Mouse (Mus musculus): ENCODE data around the gene Psmb4.
A peak's percentile ranks its signal among the peaks of the same experiment; 100 is the strongest.
"Not testable (repeated sequence)": the region's sequence is repeated elsewhere in the genome, so short reads cannot be mapped to it uniquely, and the experiment has no call there.

The Psmb4 gene

DNA sequence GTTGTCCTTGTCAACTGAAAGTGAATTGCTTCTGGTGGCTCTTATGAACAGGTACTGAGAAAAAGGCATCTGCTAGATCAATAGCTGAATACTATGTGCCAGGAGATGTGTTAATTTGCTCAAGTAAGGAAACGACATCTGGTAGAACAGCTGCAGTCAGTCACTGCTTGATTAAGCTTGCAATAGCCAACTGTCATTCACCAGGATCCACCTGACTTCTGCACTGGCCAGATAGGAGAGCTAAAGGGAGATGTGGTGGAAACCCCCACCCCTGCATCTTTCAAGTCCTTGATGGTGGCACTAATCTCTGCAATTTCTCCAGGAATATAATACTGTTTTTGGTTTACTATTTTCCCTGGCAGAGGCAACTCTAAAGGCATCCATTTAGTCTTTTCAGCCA, 19.7 kb upstream of the Psmb4 start:
- no peak for DNase-seq (ENCODE audit: low spot score in 2 of 2)

DNA sequence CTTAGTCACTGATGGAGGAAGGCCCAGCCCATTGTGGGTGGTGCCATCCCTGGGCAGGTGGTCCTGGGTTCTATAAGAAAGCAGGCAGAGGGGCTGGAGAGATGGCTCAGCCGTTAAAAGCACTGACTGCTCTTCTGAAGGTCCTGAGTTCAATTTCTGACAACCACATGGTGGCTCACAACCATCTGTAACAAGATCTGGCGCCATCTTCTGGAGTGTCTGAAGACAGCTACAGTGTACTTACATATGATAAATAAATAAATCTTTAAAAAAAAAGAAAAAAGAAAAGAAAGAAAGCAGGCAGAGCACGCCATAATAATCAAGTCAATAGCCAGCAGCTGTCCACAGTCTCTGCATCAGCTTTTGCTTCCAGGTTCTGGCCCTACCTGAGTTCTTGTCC, 18.0 kb upstream of the Psmb4 start:
- DNase-seq (ENCODE audit: low spot score in 2 of 2), result not testable (repeated sequence)

DNA sequence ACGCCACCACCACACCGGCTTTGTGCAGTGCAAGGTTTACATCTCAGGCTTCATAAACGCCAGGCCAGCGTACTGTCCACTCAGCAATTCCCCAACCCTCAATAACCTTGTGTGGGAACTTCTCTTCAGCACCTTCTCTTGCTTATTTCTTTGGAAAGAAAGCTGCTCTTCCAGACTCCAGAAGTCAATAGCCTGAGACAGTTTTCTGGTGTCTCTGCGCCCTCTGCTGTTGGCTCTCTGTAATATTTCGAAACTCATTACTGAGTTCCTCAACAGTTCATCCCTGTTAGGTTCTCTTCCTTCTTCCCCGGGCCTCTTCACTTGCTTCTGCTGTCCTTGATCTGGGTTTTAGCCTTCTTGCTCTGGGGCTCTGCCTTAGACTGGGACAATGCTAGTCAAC, 16.0 kb upstream of the Psmb4 start:
- peak in 1 of 2 experiments; percentile 57 for DNase-seq (ENCODE audit: low spot score in 2 of 2)

DNA sequence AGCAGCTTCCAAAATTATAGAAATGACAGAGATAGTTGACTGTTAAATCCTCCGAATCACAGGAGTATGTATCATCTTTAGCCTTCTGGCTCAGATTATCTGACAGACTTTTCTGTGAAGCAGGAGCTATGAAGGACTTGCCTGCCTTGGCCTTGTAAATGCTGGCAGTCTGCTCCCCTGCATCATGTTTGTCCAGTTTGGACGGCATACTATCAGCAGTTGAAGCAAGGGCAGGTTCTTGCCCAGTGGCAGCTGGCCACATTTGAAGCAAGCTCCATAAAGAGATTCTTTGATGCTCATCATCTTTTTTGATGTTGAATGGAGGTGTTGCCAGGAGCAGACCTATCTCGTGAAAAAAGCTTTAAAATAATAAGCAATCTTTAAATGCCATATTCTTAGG, 7.3 kb upstream of the Psmb4 start:
- DNase-seq (ENCODE audit: low spot score in 2 of 2), result no peak

DNA sequence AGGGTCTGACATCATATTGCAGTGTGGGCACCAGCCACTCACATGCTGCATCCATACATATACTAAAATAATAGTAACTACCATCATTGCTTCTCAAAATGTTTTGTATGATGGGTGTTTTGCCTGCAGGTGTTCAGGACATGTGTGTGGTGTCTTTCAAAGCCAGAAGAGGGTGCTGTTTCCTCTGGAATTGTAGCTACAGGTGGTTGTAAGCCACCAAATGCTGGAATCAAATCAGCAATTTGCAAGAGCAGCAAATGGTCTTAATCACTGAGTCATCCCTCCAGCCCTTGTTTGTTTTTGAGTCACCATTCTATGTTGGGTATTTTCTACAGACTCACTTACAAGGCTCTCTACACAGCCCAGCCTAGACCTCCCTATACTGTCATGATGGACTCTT, 1.8 kb upstream of the Psmb4 start:
- DNase-seq (ENCODE audit: low spot score in 2 of 2), result no peak

DNA sequence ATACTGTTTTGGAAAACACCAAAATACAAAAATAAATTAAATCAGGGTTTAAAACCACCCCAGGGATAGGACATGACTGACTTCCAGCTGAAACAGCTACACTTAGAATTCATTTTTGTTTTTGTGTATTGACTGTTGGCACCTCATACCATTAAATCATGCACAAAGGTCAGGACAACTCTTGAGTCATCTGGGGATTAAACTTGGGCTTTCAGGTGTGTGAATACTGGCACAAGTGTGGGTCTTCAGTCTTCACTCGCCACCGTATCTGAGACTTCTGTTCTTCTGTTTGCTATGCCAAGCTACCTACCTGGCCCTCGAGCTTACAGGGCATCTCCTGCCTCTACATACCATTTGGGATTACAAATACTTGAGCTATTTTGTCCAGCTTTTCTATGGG, 4.2 kb downstream of the Psmb4 start:
- no peak for DNase-seq (ENCODE audit: low spot score in 2 of 2)

DNA sequence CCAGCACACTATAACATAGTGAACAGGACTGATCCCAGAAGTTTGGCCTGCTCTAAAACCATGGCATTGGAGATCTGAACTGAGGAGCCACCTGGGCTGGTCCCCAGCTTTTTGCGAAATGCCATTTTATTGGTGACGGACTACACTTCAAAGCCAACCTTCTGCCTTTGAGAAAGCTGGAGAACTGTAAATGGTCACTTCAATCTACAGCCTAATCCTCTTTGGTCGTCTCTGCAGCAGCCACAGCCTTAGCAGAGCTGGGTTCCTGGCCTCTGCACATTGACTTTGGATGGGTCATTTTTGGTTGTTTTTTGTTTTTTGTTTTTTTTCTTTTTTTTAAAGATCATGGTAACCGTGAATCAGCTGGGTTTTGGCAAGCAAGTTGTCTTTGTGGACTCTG, 4.9 kb downstream of the Psmb4 start:
- no peak for DNase-seq (ENCODE audit: low spot score in 2 of 2)

DNA sequence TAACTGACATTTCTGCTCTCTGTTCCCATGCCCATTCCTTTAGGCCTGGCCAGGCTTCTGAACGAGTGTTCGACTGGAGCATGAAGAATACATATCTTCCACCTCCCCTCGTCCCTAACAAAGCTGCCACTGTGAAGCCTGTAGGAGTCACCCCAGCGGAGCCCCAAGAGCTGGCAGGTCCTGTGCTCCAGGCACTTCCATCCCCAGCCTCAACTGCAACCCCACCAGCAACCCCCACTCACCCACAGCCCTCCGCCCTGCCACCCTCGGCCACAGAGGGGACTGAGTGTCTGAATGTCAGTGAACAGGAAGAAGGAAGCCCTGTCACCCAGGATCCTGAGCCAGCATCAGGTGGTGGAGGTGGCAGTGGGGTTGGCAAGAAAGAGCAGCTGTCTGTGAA, 8.1 kb downstream of the Psmb4 start:
- no peak for DNase-seq (ENCODE audit: low spot score in 2 of 2)

DNA sequence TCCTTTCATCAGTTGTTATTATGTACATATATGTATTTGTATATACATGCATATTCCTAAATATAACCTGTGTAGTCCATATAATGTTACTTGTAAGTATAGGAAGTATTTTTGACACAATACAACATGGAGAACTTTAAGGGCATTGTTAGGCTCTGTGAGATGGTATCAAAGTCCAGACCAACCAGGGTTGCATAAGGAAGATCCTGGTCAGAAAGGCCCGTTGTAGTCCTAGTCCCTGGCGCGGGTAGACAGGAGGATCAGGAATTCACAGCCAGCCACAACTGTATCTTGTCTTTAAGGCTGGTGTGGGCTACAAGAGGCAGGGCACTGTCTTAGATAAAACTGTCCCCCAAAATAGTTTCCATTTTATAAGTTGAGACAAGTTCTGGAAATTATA, 17.8 kb downstream of the Psmb4 start:
- DNase-seq (ENCODE audit: low spot score in 2 of 2), result no peak

DNA sequence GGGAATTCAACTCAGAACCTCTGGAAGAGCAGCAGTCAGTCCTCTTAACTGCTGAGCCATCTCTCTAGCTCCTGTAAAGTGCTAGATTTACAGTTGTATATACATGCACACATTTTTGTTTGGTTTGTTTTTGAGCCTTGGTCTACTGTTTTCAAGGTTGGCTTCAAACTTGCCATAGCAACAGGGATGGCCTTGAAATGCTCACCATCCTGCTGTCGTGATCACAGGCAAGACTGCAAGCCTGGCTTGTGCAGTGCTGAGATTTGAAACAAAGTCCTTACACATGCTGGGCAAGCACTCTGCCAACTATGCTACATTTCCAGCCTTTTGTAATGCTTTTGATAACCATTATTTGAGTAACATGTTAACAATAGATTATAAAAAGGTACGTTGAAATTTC, 27.3 kb downstream of the Psmb4 start:
- DNase-seq (ENCODE audit: low spot score in 2 of 2), result no peak

DNA sequence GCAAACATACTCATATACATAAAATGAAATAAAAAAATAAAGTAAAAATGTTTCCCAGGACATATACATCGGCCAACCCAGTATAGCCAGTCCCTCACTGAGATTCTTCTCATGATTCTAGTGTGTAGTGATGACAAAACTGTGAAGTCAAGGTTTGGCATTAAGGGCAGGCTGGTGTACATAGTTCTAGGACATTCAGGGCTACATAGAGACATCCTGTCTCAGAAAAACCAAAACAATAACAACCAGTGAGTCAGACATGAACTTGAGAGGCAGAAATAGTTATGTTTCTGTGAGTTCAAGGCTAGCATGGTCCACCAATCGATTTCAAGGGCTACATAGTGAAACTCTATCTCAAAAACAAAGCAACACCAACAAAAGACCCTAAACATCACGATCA, 34.5 kb downstream of the Psmb4 start:
- DNase-seq (ENCODE audit: low spot score in 2 of 2), result no peak

DNA sequence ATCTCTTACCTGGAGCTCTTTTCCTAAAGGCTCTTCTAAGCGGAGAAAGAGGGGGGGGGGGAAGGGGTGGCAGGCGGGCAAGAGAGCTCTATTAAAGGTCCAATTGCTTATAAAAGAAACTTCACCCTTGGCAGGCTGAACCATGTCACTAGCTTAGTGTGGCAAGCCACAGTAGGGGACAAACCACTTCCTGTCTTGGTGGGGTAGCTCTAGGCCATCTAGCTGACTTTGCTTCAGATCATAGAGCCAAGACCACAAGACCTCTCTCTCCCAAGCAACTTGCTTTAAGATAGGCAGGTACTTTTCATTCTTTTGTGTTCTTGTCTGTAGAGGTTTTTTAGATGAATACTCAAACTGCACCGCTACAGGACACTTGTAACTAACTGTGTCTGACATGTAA, 35.0 kb downstream of the Psmb4 start:
- no peak for DNase-seq (ENCODE audit: low spot score in 2 of 2)

DNA sequence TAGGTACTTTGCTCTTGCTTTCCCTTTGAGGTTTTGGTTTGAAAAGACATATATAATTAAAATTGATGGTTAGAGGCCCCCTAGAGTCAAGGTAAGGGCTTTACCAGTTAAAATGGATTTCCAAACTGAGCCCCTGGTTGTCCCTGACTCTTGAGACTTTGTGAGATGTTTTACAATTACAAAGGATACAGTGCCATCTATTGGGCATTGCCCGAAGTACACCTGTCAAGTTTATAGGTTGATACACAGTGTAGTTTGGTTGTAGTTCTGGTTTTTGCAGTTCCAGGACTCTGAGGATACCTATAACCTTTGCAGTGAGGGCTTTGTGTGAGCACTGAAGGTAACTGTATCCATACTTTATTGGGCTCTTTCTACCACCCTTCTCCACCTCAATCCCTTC, 37.4 kb downstream of the Psmb4 start:
- DNase-seq (ENCODE audit: low spot score in 2 of 2), result peak in 1 of 2 experiments; percentile 54

DNA sequence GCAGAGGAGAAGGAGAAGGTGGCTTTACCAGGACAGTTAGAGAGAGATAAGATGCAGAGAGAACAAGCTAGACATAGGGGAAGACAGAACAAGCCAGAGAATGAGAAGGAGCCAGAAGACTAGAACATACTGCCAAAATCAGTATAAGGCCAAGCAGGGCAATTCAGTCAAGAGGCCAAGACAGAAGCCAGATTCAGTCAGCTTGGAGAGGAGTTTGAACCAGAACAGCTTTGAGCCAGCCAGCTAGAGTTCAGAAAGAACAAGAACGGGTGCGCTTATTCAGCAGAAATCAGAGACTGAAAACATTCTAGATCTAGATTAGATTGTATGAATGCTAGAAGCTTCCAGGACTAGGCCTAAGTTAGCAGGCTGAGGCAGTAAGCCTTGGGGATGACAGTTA, 39.4 kb downstream of the Psmb4 start:
- no peak for DNase-seq (ENCODE audit: low spot score in 2 of 2)

DNA sequence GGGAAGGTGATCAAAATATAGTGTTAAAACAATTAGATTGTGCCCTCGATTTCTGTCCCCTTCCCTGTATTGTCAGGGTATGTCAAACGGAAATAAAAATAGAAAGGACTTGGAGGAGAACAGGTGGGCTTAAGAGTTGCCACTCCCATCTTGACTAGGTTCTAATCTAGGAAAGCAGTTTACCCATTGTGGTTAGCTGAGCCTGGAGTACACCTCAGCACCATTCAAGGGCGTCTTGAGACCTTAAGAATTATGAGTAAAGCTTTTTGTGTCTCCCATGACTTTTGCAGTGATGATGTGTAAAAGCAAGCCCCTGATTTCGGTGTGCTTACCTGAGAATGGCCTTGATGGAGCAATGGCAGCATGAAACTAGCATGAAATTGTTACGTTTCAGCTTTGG, 47.7 kb downstream of the Psmb4 start:
- no peak for DNase-seq (ENCODE audit: low spot score in 2 of 2)

DNA sequence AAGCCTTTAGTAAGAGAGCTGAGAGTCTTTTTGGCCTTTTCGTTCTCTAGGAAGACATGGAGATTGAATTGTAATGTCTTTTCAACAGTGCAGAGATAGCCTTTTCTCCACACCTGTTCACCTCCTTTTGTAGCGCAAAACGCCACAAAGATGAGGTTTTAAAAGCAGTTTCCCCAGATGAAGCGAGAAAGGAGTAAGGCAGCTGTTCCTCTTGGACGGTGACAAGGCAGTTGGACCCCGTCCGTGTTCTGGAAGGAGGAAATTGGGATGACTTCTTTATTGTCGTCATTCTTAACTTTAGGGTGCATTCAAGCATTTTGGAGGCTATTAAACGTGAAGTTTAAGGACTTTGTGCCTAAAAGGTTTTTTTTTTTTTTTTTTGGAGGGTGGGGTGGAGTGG, 48.1 kb downstream of the Psmb4 start:
- DNase-seq (ENCODE audit: low spot score in 2 of 2), result no peak

DNA sequence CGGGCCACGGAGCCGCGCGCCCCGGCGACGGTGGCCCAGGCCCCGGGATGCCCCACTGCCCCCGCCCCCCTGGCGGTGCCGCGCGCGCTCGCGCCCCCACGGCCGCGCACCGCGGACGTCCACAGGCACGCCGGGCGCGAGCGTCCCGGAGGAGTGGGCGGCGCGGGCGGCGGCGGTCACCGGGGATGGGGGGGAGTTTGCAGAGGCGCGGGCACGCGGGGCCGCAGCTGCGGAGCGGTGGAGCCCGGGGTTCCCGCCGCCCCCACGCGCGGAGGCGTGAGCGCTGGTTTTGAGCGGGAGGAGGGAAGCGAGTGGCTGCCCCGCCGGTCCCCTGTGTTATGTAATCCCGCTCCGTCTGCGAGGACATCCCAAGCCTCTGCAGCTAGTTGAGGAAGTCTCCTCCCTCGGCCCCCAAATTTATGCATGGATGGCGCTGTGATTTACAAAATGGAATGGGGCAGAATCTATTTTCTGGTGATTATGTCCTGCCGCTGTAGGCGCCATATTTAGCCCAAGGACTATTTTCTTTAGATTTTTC, 48.7 kb downstream of the Psmb4 start:
- DNase-seq (ENCODE audit: low spot score in 2 of 2), result peak; percentile 85 to 88

DNA sequence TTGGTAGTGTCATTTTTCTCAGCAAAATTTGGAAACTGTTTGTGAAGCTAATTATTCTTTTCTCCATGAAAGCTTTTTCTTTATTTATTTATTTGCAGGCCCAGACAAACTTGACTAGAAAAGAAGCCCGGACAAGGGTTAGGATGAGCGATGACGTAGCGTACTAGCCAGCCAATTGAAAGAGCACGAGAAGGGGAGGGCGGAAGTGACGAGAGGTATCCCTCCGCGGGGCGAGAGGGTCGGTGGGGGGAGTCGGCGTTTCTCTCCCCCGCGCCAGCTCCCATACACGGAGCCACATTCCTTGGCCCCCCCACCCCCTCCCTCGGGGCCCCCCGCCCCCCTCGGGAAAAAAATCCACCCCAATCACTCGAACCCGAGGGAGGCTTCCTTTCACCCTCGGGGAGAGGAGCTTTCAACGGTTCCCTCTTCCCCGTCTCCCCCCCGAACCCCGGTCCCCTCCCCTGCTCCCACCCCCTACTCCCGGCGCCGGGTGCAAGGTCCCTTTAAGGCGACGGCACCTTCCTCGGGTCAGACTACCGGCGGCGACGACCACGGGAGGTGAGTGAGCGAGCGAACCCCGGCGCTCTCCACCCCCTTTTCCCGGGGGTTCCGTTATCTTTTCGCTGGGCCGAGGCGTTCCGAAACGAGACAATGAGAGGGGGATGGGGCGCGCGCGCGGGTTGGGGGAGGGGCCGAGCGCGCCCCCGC, 49.4 kb downstream of the Psmb4 start, which contains the start of gene Pogz:
Pogz (plus strand) TSS at position 385 of the 708 bp plus-strand sequence.
- peak; percentile 94 for DNase-seq (ENCODE audit: low spot score in 2 of 2)

DNA sequence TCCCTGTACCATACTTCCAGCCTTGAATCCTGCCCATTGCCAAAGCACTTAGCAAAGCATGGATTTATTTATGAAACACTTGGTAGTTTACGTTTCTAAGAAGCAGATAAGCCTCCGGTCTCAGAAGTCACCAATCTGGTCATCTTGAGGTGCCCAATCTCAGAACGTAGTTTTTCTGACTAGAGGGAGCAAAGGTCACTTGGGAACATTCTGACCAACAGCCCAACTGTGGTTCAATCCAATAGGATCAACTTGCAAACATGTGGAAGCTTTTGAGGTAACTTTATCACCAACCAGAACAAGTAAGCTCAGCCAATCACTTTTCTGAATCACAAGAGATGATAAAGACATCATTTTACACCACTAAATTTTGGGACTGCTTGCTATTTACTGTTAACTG, 51.4 kb downstream of the Psmb4 start:
- DNase-seq (ENCODE audit: low spot score in 2 of 2), result no peak
